9 mouse cellular contexts compared by ENCODE assay signal in genomic region chr3:85888221-85888671, GRCm38 (mm10). TPM values are rescaled to one million over a fixed set of nuclear protein-coding genes. Genes with fewer than 3 reads are reported as not detected.
DNase-seq lines count a peak whose midpoint lies in the region; ATAC-seq and TF ChIP-seq lines count a peak whose summit lies in the region.
"Had no signal": no experiment of that assay in that cellular context is flagged by ENCODE, and none has a peak within 500 bp of the region (broad histone marks: within the 10 kb centered on the region; RNA-seq: fewer than 3 reads in every experiment).

No protein-coding gene starts in this region.

- H3K36me3 ChIP-seq in hindbrain, embryonic 14.5 days (replicated peaks; ENCODE audit: control insufficient read depth, insufficient read depth): no peaks in the 10 kb centered on the region
- H3K36me3 ChIP-seq in limb, embryonic 13.5 days: no peaks in the 10 kb centered on the region
- H3K36me3 ChIP-seq in midbrain, embryonic 13.5 days: no peaks in the 10 kb centered on the region

- ATAC-seq in hindbrain, embryonic 14.5 days (ENCODE audit: low FRiP score): no peak
- no peak for ATAC-seq in limb, embryonic 13.5 days (ENCODE audit: low FRiP score, low read depth)
- ATAC-seq in midbrain, embryonic 13.5 days: no peak

- H3K9ac ChIP-seq in hindbrain, embryonic 14.5 days: no peak overlapping the region
- peak overlapping the region; percentile 69; the same call in 1 of the 2 replicates for H3K9ac ChIP-seq in limb, embryonic 13.5 days
- no peak overlapping the region for H3K9ac ChIP-seq in midbrain, embryonic 13.5 days (replicated peaks)

- no peak overlapping the region for H3K27ac ChIP-seq in layer of hippocampus, adult 2 months
- H3K27ac ChIP-seq in brown adipose tissue, adult 24 weeks (replicated peaks; ENCODE audit: low read depth, low read length): no peak overlapping the region
- peak overlapping the region; percentile 99 for H3K27ac ChIP-seq in gastrocnemius, adult 2 months
- H3K27ac ChIP-seq in hindbrain, embryonic 14.5 days: no peak overlapping the region
- H3K27ac ChIP-seq in limb, embryonic 13.5 days: 0 out of 2 replicates have a peak overlapping the region, but pooled peaks have one; percentile 33
- no peak overlapping the region for H3K27ac ChIP-seq in midbrain, embryonic 13.5 days

- TF ChIP-seq CTCF in layer of hippocampus, adult 2 months (conservative IDR thresholded peaks at IDR 0.05): no peak
- TF ChIP-seq CTCF in gastrocnemius, adult 2 months (IDR thresholded peaks at IDR 0.05): no peak

- intact Hi-C loops in gastrocnemius, adult 2 months (cut with DNase I): no loop called here

- peak overlapping the region; percentile 71 for H3K4me3 ChIP-seq in layer of hippocampus, adult 2 months
- H3K4me3 ChIP-seq in brown adipose tissue, adult 24 weeks (ENCODE audit: insufficient read depth, low read depth, low read length): peak overlapping the region; percentile 68
- peak overlapping the region; percentile 77 for H3K4me3 ChIP-seq in gastrocnemius, adult 2 months
- peak overlapping the region; percentile 48 for H3K4me3 ChIP-seq in hindbrain, embryonic 14.5 days (replicated peaks; ENCODE audit: low read length)
- H3K4me3 ChIP-seq in limb, embryonic 13.5 days: peak overlapping the region; percentile 61
- H3K4me3 ChIP-seq in midbrain, embryonic 13.5 days (replicated peaks): peak overlapping the region; percentile 56; the same call in 1 of the 2 replicates

- no peak for DNase-seq in layer of hippocampus, adult 2 months (ENCODE audit: low spot score in 2 of 2)
- DNase-seq in layer of hippocampus, adult 9-10 months (ENCODE audit: low spot score): no peak
- peak; percentile 79 for DNase-seq in gastrocnemius, adult 2 months
- no peak for DNase-seq in hindbrain, embryonic 14.5 days (ENCODE audit: low spot score)
- DNase-seq in thymus, postnatal 25 days: peak; percentile 13

- H3K9me3 ChIP-seq in hindbrain, embryonic 14.5 days (ENCODE audit: control insufficient read depth, low read length): no peaks in the 10 kb centered on the region
- H3K9me3 ChIP-seq in limb, embryonic 13.5 days: no peaks in the 10 kb centered on the region
- H3K9me3 ChIP-seq in midbrain, embryonic 13.5 days: no peaks in the 10 kb centered on the region

- H3K27me3 ChIP-seq in hindbrain, embryonic 14.5 days (ENCODE audit: control insufficient read depth, insufficient read depth, low read length): peaks cover 33% of the 10 kb centered on the region
- H3K27me3 ChIP-seq in limb, embryonic 13.5 days: peaks cover 12% of the 10 kb centered on the region; the same call in 1 of the 2 replicates
- H3K27me3 ChIP-seq in midbrain, embryonic 13.5 days: peaks cover 37% of the 10 kb centered on the region

- peak overlapping the region; percentile 87 for H3K4me2 ChIP-seq in hindbrain, embryonic 14.5 days (replicated peaks)
- H3K4me2 ChIP-seq in limb, embryonic 13.5 days (replicated peaks): peak overlapping the region; percentile 86
- peak overlapping the region; percentile 97 for H3K4me2 ChIP-seq in midbrain, embryonic 13.5 days (replicated peaks)

- H3K4me1 ChIP-seq in brown adipose tissue, adult 24 weeks (ENCODE audit: control insufficient read depth, insufficient read depth, insufficient read length, low read length): no peaks in the 10 kb centered on the region
- peaks cover 7% of the 10 kb centered on the region; the same call in 1 of the 2 replicates for H3K4me1 ChIP-seq in hindbrain, embryonic 14.5 days (replicated peaks; ENCODE audit: control insufficient read depth, insufficient read depth, low read length)
- H3K4me1 ChIP-seq in limb, embryonic 13.5 days: peaks cover 17% of the 10 kb centered on the region
- H3K4me1 ChIP-seq in midbrain, embryonic 13.5 days (replicated peaks): peaks cover 21% of the 10 kb centered on the region

- 13% methylated on average over 11 of the region's 11 CpGs for WGBS in hindbrain, embryonic 14.5 days
- WGBS in limb, embryonic 13.5 days: 15% methylated on average over 11 of the region's 11 CpGs
- 8% methylated on average over 11 of the region's 11 CpGs for WGBS in midbrain, embryonic 13.5 days

RNA-seq across cellular contexts. Expression of gene Gm37240, which starts 0.9 kb away (rescaled TPM):
- 1 to 10 TPM; 1.4 to 2.4 TPM for total RNA-seq in layer of hippocampus, adult 2 months (2021)
- not detected in 2 replicates for polyA plus RNA-seq in brown adipose tissue, adult 24 weeks (2012; ENCODE audit: insufficient read depth, insufficient read length, missing spikeins)
- total RNA-seq in gastrocnemius, adult 2 months (2021): 10 to 100 TPM; 34.5 to 37.4 TPM
- polyA plus RNA-seq in hindbrain, embryonic 14.5 days (2014; fragmentation: Nextera tagmentation; extraction: Ambion mirVana): 0.94 and 1.3 TPM in 2 replicates
- polyA plus RNA-seq in limb, embryonic 13.5 days (2015; fragmentation: Nextera tagmentation; extraction: Ambion mirVana): 4.4 and 6.1 TPM in 2 replicates
- 0.16 TPM in 1 of 2 replicates, not detected in the other for polyA plus RNA-seq in midbrain, embryonic 13.5 days (2015; fragmentation: Nextera tagmentation; extraction: Ambion mirVana)
- total RNA-seq: MEL had no signal

RNA-seq across cellular contexts. Expression of gene Glt28d2, which starts 0.9 kb away (rescaled TPM):
- total RNA-seq in layer of hippocampus, adult 2 months (2021): under 1 TPM; 0.13 to 0.22 TPM
- 0.67 and 1.3 TPM in 2 replicates for polyA plus RNA-seq in brown adipose tissue, adult 24 weeks (2012; ENCODE audit: insufficient read depth, insufficient read length, missing spikeins)
- 1 to 10 TPM; 8.0 to 9.4 TPM for total RNA-seq in gastrocnemius, adult 2 months (2021)
- 0.37 and 0.53 TPM in 2 replicates for polyA plus RNA-seq in hindbrain, embryonic 14.5 days (2014; fragmentation: Nextera tagmentation; extraction: Ambion mirVana)
- polyA plus RNA-seq in limb, embryonic 13.5 days (2015; fragmentation: Nextera tagmentation; extraction: Ambion mirVana): 1.7 TPM in 2 replicates
- polyA plus RNA-seq in midbrain, embryonic 13.5 days (2015; fragmentation: Nextera tagmentation; extraction: Ambion mirVana): 0.14 TPM in 1 of 2 replicates, not detected in the other
- total RNA-seq: MEL had no signal

Comparison
In these comparisons a context has a peak if more than half of its experiments do, and no peak if none do; other contexts are left out.
1. DNase-seq: peak in gastrocnemius, adult 2 months (single experiment) and thymus, postnatal 25 days (single experiment); none in layer of hippocampus, adult 2 months (0 of 2), layer of hippocampus, adult 9-10 months (single experiment) and hindbrain, embryonic 14.5 days (single experiment).
2. H3K27ac ChIP-seq: peak in gastrocnemius, adult 2 months (single experiment) and limb, embryonic 13.5 days (single experiment); none in layer of hippocampus, adult 2 months (single experiment), brown adipose tissue, adult 24 weeks (single experiment), hindbrain, embryonic 14.5 days (single experiment) and midbrain, embryonic 13.5 days (single experiment).
3. Peak in every context shown above with its lines, with median percentiles within 50 percentile points of each other: H3K4me3 ChIP-seq and H3K4me2 ChIP-seq.